Comparison of ENCODE assay signal across 15 mouse cellular contexts in the genomic region with DNA sequence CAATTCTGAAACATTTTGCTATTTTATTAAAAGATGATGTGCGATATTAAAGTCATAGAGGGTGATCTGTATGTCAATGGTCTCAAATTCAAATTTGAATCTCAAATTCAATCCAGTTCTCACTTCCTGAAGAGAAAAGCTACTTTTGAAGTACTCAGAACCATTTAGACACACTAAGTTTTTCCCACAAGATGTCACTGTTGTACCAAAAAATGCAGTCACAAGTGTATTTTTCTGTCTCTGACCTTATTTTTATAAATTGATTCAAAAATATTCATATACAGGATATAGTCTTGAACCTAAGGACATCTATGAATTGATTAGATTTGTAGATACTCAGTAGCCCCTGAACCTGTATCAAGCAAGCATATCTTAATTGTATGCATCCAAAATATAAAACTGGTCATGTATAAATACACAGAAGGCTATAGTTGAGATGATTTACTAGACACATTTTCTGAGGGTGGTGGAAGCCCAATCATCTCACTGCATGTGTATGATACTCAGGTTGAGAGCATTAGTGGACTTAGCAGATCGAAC.
DNase-seq lines count a peak whose midpoint lies in the region; ATAC-seq lines count a peak whose summit lies in the region.
"Had no signal": no experiment of that assay in that cellular context is flagged by ENCODE, and none has a peak within 500 bp of the region (broad histone marks: within the 10 kb centered on the region; RNA-seq: fewer than 3 reads in every experiment).

No protein-coding gene starts in this region.

- no peaks in the 10 kb centered on the region for H3K9me3 ChIP-seq in embryonic facial prominence, embryonic 11.5 days (replicated peaks; ENCODE audit: control insufficient read depth, low read length)
- no peaks in the 10 kb centered on the region for H3K9me3 ChIP-seq in embryonic facial prominence, embryonic 10.5 days
- H3K9me3 ChIP-seq: embryonic facial prominence, embryonic 15.5 days; kidney, embryonic 15.5 days; limb, embryonic 12.5 days; stomach, embryonic 15.5 days had no signal

- 84% methylated on average over 2 of the region's 2 CpGs for whole genome bisulfite sequencing in embryonic facial prominence, embryonic 11.5 days
- 88% methylated on average over 2 of the region's 2 CpGs for WGBS in embryonic facial prominence, embryonic 10.5 days

- no peak overlapping the region for H3K27ac ChIP-seq in embryonic facial prominence, embryonic 11.5 days (replicated peaks; ENCODE audit: low read depth, low read length)
- H3K27ac ChIP-seq in embryonic facial prominence, embryonic 10.5 days (replicated peaks) = no peak overlapping the region
- H3K27ac ChIP-seq: embryonic facial prominence, embryonic 15.5 days; kidney, embryonic 15.5 days; limb, embryonic 12.5 days; stomach, embryonic 15.5 days had no signal

- no peak for ATAC-seq in embryonic facial prominence, embryonic 11.5 days (replicated peaks; ENCODE audit: insufficient number of reproducible peaks, low FRiP score, low TSS enrichment, low read depth)
- ATAC-seq: activated CD4-positive, CD25-positive, alpha-beta regulatory T cell, adult 4 months had no signal

- no peak overlapping the region for H3K4me3 ChIP-seq in embryonic facial prominence, embryonic 11.5 days (ENCODE audit: low read depth, low read length)
- no peak overlapping the region for H3K4me3 ChIP-seq in embryonic facial prominence, embryonic 10.5 days
- H3K4me3 ChIP-seq: embryonic facial prominence, embryonic 15.5 days; kidney, embryonic 15.5 days; limb, embryonic 12.5 days; stomach, embryonic 15.5 days had no signal

- no peak overlapping the region for H3K9ac ChIP-seq in embryonic facial prominence, embryonic 11.5 days (replicated peaks; ENCODE audit: low read length)
- H3K9ac ChIP-seq: embryonic facial prominence, embryonic 15.5 days; kidney, embryonic 15.5 days; limb, embryonic 12.5 days; stomach, embryonic 15.5 days had no signal

- H3K27me3 ChIP-seq in embryonic facial prominence, embryonic 11.5 days (ENCODE audit: control insufficient read depth, insufficient read depth, low read length) = no peaks in the 10 kb centered on the region
- no peaks in the 10 kb centered on the region for H3K27me3 ChIP-seq in embryonic facial prominence, embryonic 10.5 days (replicated peaks; ENCODE audit: low read depth, poor library complexity, severe bottlenecking)
- H3K27me3 ChIP-seq: embryonic facial prominence, embryonic 15.5 days; kidney, embryonic 15.5 days; limb, embryonic 12.5 days; stomach, embryonic 15.5 days had no signal

- H3K4me1 ChIP-seq in embryonic facial prominence, embryonic 11.5 days (ENCODE audit: control insufficient read depth, insufficient read depth, low read length) = no peaks in the 10 kb centered on the region
- no peaks in the 10 kb centered on the region for H3K4me1 ChIP-seq in embryonic facial prominence, embryonic 10.5 days
- H3K4me1 ChIP-seq: embryonic facial prominence, embryonic 15.5 days; kidney, embryonic 15.5 days; limb, embryonic 12.5 days; stomach, embryonic 15.5 days had no signal

- peak; percentile 9 for DNase-seq in embryonic facial prominence, embryonic 11.5 days (ENCODE audit: low spot score)
- no peak for DNase-seq in embryonic facial prominence, embryonic 10.5 days (ENCODE audit: low spot score)
- peak; percentile 27 for DNase-seq in layer of hippocampus, adult 9-10 months (ENCODE audit: low spot score)
- DNase-seq in layer of hippocampus, adult 8-10 months (ENCODE audit: low spot score in 2 of 2) = no peak
- peak; percentile 25 for DNase-seq in 416B (ENCODE audit: low read depth)
- peak; percentile 51 for DNase-seq in brain, embryonic 18.5 days (ENCODE audit: low read depth, low spot score)
- no peak for DNase-seq in adrenal gland, postnatal 36 days
- DNase-seq in testis, postnatal 10 days (ENCODE audit: low spot score) = no peak
- DNase-seq: lung, postnatal 4 days; right cerebral cortex, postnatal 25 days had no signal

- no peaks in the 10 kb centered on the region for H3K36me3 ChIP-seq in embryonic facial prominence, embryonic 11.5 days (replicated peaks; ENCODE audit: control insufficient read depth, insufficient read depth, low read depth, low read length)
- no peaks in the 10 kb centered on the region for H3K36me3 ChIP-seq in embryonic facial prominence, embryonic 10.5 days (replicated peaks)
- H3K36me3 ChIP-seq: embryonic facial prominence, embryonic 15.5 days; kidney, embryonic 15.5 days; limb, embryonic 12.5 days; stomach, embryonic 15.5 days had no signal

- H3K4me2 ChIP-seq in embryonic facial prominence, embryonic 11.5 days (ENCODE audit: low read depth, low read length) = no peak overlapping the region
- H3K4me2 ChIP-seq: embryonic facial prominence, embryonic 15.5 days; kidney, embryonic 15.5 days; limb, embryonic 12.5 days; stomach, embryonic 15.5 days had no signal

Comparison
In these comparisons a context has a peak if more than half of its experiments do, and no peak if none do; other contexts are left out.
1. DNase-seq: peak in embryonic facial prominence, embryonic 11.5 days (single experiment), layer of hippocampus, adult 9-10 months (single experiment), 416B (single experiment) and brain, embryonic 18.5 days (single experiment); none in embryonic facial prominence, embryonic 10.5 days (single experiment), layer of hippocampus, adult 8-10 months (0 of 2), adrenal gland, postnatal 36 days (0 of 2) and testis, postnatal 10 days (single experiment).